Mouse (Mus musculus): ENCODE measurements at regions not wholly inside any gene's neighbourhood (a gene's known extent, or its start where the extent isn't known, plus 50 kb on each side); places are given as distances from the start of the nearest gene placed in this dataset.

- ATAC-seq (ENCODE audit: poor library complexity, severe bottlenecking): no peak
Measured at GRCm38 (mm10) chrX:19201383-19201782, 279.7 kb downstream of the Tex13c3 start.

- no peak for ATAC-seq (ENCODE audit: poor library complexity, severe bottlenecking)
Measured at GRCm38 (mm10) chrX:19199531-19199930, 281.6 kb downstream of the Tex13c3 start.

GRCm38 (mm10) chrX:19168983-19169382 lies 312.1 kb downstream of the Tex13c3 start:
- no peak for ATAC-seq (ENCODE audit: poor library complexity, severe bottlenecking)

- peak; percentile 36; the same call in 1 of the 2 replicates for ATAC-seq (ENCODE audit: poor library complexity, severe bottlenecking)
Measured at GRCm38 (mm10) chrX:19168546-19168945, 312.6 kb downstream of the Tex13c3 start.

- ATAC-seq (ENCODE audit: poor library complexity, severe bottlenecking): no peak
Measured at GRCm38 (mm10) chrX:19168111-19168510, 313.0 kb downstream of the Tex13c3 start.

GRCm38 (mm10) chrX:19167121-19167853 lies 313.8 kb downstream of the Tex13c3 start:
- peak; percentile 71 for ATAC-seq (ENCODE audit: poor library complexity, severe bottlenecking)

- peak; percentile 43; the same call in 1 of the 2 replicates for ATAC-seq (ENCODE audit: poor library complexity, severe bottlenecking)
Measured at GRCm38 (mm10) chrX:19165891-19166644, 315.1 kb downstream of the Tex13c3 start.

GRCm38 (mm10) chrX:19164151-19164550 lies 317.0 kb downstream of the Tex13c3 start:
- no peak for ATAC-seq (ENCODE audit: poor library complexity, severe bottlenecking)

GRCm38 (mm10) chrX:19162958-19163357 lies 318.2 kb downstream of the Tex13c3 start:
- peak; percentile 66 for ATAC-seq (ENCODE audit: poor library complexity, severe bottlenecking)

GRCm38 (mm10) chrX:19162351-19162750 lies 318.8 kb downstream of the Tex13c3 start:
- ATAC-seq (ENCODE audit: poor library complexity, severe bottlenecking): no peak

- no peak for ATAC-seq (ENCODE audit: poor library complexity, severe bottlenecking)
Measured at GRCm38 (mm10) chrX:19160275-19160930, 320.7 kb downstream of the Tex13c3 start.

GRCm38 (mm10) chrX:19157464-19158203 lies 323.5 kb downstream of the Tex13c3 start:
- ATAC-seq (ENCODE audit: poor library complexity, severe bottlenecking): peak; percentile 87

- peak; percentile 41; the same call in 1 of the 2 replicates for ATAC-seq (ENCODE audit: poor library complexity, severe bottlenecking)
Measured at GRCm38 (mm10) chrX:19153619-19154018, 327.5 kb downstream of the Tex13c3 start.

- no peak for ATAC-seq (ENCODE audit: poor library complexity, severe bottlenecking)
Measured at GRCm38 (mm10) chrX:19152170-19152861, 328.8 kb downstream of the Tex13c3 start.

GRCm38 (mm10) chrX:19150606-19151005 lies 330.5 kb downstream of the Tex13c3 start:
- no peak for ATAC-seq (ENCODE audit: poor library complexity, severe bottlenecking)

- no peak for ATAC-seq (ENCODE audit: poor library complexity, severe bottlenecking)
Measured at GRCm38 (mm10) chrX:19148672-19149071, 332.4 kb downstream of the Tex13c3 start.

GRCm38 (mm10) chrX:19148251-19148650 lies 332.9 kb downstream of the Tex13c3 start:
- ATAC-seq (ENCODE audit: poor library complexity, severe bottlenecking): no peak

- 0 out of 2 replicates have a peak, but pooled peaks have one; percentile 18 for ATAC-seq (ENCODE audit: poor library complexity, severe bottlenecking)
Measured at GRCm38 (mm10) chrX:19112753-19113152, 368.4 kb downstream of the Tex13c3 start.

- no peak for ATAC-seq (ENCODE audit: poor library complexity, severe bottlenecking)
Measured at GRCm38 (mm10) chrX:19102911-19103310, 378.2 kb downstream of the Tex13c3 start.

- ATAC-seq (ENCODE audit: poor library complexity, severe bottlenecking): no peak
Measured at GRCm38 (mm10) chrX:19095960-19096359, 385.2 kb downstream of the Tex13c3 start.
